Mouse (Mus musculus): ENCODE measurements around the gene Gpc5. TPM values are rescaled to one million over a fixed set of nuclear protein-coding genes. Genes with fewer than 3 reads are reported as not detected.

Gpc5 gene
- polyA plus RNA-seq, 1 experiment, result 0.06 TPM

GRCm38 (mm10) chr14:115444789-115445770, 353.1 kb downstream of the Gpc5 start:
- WGBS, result 70% methylated on average over 10 of the region's 10 CpGs
- Histone ChIP-seq H3K4me1 (ENCODE audit: control insufficient read depth, insufficient read depth, low read length) (no peaks in the 10 kb centered on the region), H3K4me3 (replicated peaks; ENCODE audit: extremely low read depth, low read depth, low read length) (no peak overlapping the region)
- TF ChIP-seq POLR2A (IDR thresholded peaks at IDR 0.05; ENCODE audit: borderline replicate concordance, extremely low read depth, low read depth, low read length) (no peak), CTCF (IDR thresholded peaks at IDR 0.05; ENCODE audit: insufficient read depth, low read length) (no peak)
- DNase-seq, result no peak

DNA sequence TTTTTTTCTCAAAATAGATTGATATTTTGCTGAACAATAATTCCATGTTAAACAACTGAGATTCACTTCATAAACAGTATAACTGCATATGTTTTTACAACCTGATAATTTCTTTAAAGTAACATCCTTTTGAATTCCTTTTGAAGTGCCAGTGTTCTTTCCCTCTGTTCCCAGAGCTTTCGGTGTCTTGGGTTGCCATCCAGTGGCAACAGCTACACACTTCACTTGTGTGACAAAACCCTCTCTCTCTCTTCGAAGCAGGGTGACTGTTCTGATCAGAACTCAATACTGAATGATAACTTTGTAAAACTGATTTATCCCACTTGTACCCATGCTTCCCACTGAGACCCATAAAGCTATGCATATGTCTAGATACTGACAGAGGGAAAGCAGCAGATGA, 358.9 kb downstream of the Gpc5 start:
- TF ChIP-seq CTCF (IDR thresholded peaks at IDR 0.05; ENCODE audit: insufficient read depth, low read length) (no peak), POLR2A (IDR thresholded peaks at IDR 0.05; ENCODE audit: borderline replicate concordance, extremely low read depth, low read depth, low read length) (no peak)
- Histone ChIP-seq H3K4me1 (ENCODE audit: control insufficient read depth, insufficient read depth, low read length) (no peaks in the 10 kb centered on the region), H3K4me3 (replicated peaks; ENCODE audit: extremely low read depth, low read depth, low read length) (no peak overlapping the region)
- 46% methylated on average over 2 of the region's 2 CpGs for WGBS
- DNase-seq, result no peak

DNA sequence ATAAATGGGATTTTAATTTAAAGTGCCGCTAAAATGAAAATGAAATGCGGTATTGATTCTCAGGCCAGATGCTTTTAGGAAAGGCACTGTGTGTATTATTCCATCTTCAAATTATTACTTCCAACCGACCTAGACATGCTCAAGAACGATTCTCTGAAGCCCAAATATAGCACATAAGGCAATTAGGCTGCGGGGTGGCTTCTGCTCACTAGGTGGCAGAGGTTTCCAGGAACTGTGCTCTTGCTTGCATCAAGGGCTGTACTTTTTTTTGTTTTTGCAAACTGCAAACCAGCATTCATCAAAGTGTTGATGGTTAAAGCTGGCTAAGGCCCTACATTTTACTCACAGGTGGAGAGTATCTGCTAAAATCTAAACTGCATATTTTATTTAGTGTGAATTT, 375.9 kb downstream of the Gpc5 start:
- H3K4me3 ChIP-seq (replicated peaks; ENCODE audit: extremely low read depth, low read depth, low read length), result no peak overlapping the region
- no peak for TF ChIP-seq CTCF (IDR thresholded peaks at IDR 0.05; ENCODE audit: insufficient read depth, low read length)
- TF ChIP-seq POLR2A (IDR thresholded peaks at IDR 0.05; ENCODE audit: borderline replicate concordance, extremely low read depth, low read depth, low read length), result no peak
- 47% methylated on average over 5 of the region's 5 CpGs for WGBS
- no peaks in the 10 kb centered on the region for H3K4me1 ChIP-seq (ENCODE audit: control insufficient read depth, insufficient read depth, low read length)
- DNase-seq, result no peak

DNA sequence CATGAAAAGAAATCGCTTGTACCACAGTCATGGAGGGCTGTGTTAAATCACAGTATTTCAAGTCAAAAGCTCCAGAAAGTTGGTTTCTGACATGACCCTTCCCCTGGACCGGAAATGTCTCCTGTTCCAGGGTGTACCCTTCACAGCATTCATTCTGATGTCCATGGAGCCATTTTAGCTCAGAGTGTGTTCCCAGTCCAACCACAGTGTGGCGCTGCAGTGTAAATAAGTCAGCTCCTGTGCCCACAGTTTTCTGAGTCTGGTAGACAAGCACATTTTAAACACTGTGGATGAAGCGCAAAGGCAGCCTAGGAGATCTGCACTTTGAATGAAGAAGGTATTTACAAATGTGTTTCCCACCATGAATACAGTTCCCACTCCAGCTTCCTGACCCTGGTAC, 383.2 kb downstream of the Gpc5 start:
- no peaks in the 10 kb centered on the region for H3K4me1 ChIP-seq (ENCODE audit: control insufficient read depth, insufficient read depth, low read length)
- TF ChIP-seq POLR2A (IDR thresholded peaks at IDR 0.05; ENCODE audit: borderline replicate concordance, extremely low read depth, low read depth, low read length), result no peak
- TF ChIP-seq CTCF (IDR thresholded peaks at IDR 0.05; ENCODE audit: insufficient read depth, low read length), result no peak
- DNase-seq, result no peak
- 46% methylated on average over 4 of the region's 4 CpGs for WGBS
- no peak overlapping the region for H3K4me3 ChIP-seq (replicated peaks; ENCODE audit: extremely low read depth, low read depth, low read length)

- Histone ChIP-seq H3K4me1 (ENCODE audit: control insufficient read depth, insufficient read depth, low read length) (no peaks in the 10 kb centered on the region), H3K4me3 (replicated peaks; ENCODE audit: extremely low read depth, low read depth, low read length) (no peak overlapping the region)
- TF ChIP-seq CTCF (IDR thresholded peaks at IDR 0.05; ENCODE audit: insufficient read depth, low read length) (no peak), POLR2A (IDR thresholded peaks at IDR 0.05; ENCODE audit: borderline replicate concordance, extremely low read depth, low read depth, low read length) (no peak)
- WGBS, result 42% methylated on average over 14 of the region's 14 CpGs
- DNase-seq, result no peak
Measured at GRCm38 (mm10) chr14:115477360-115477759, 385.3 kb downstream of the Gpc5 start.

DNA sequence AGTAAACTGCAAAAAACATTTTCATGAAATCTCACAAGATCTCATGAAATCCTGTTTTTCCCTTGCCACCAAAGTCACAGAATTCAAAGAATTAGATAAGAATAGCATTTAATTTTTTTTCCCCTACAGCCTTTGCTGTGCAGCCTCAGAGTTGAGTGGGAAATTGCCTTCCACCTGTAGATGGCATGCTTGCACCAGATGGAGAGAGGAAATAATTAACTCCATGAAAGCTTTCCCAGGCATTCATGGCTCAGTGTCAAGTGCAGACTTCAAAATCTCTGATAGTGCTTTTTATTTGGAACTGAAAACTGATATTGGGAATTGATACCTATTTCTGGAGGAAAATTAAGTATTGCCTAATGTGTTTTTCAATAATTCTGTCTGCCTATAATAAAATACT, 393.1 kb downstream of the Gpc5 start:
- TF ChIP-seq POLR2A (IDR thresholded peaks at IDR 0.05; ENCODE audit: borderline replicate concordance, extremely low read depth, low read depth, low read length) (no peak), CTCF (IDR thresholded peaks at IDR 0.05; ENCODE audit: insufficient read depth, low read length) (no peak)
- Histone ChIP-seq H3K4me3 (replicated peaks; ENCODE audit: extremely low read depth, low read depth, low read length) (no peak overlapping the region), H3K4me1 (ENCODE audit: control insufficient read depth, insufficient read depth, low read length) (no peaks in the 10 kb centered on the region)
- DNase-seq, result no peak

DNA sequence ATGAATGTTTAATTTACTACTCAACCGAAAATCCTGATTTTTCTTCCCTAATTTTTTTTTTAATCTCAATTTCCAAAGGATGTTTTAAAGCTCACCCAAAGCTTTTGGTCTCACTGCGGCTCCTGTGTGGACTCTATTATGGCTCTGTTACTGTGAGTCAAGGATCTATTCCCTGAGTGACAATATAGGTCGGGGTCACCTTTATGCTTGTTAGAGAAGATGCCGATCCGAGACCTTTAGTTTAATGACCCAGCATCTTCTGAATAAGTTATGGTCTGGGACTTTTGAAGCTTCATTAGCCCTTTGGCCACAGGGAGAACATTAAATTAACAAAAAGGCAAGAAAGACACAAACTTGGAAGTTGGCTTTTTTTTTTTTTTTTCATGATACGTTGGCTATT, 408.8 kb downstream of the Gpc5 start:
- no peak for DNase-seq
- WGBS, result 80% methylated on average over 6 of the region's 6 CpGs
- H3K4me1 ChIP-seq (ENCODE audit: control insufficient read depth, insufficient read depth, low read length), result no peaks in the 10 kb centered on the region
- TF ChIP-seq POLR2A (IDR thresholded peaks at IDR 0.05; ENCODE audit: borderline replicate concordance, extremely low read depth, low read depth, low read length) (no peak), CTCF (IDR thresholded peaks at IDR 0.05; ENCODE audit: insufficient read depth, low read length) (no peak)
- no peak overlapping the region for H3K4me3 ChIP-seq (replicated peaks; ENCODE audit: extremely low read depth, low read depth, low read length)

- DNase-seq, result no peak
- TF ChIP-seq POLR2A (IDR thresholded peaks at IDR 0.05; ENCODE audit: borderline replicate concordance, extremely low read depth, low read depth, low read length) (no peak), CTCF (IDR thresholded peaks at IDR 0.05; ENCODE audit: insufficient read depth, low read length) (no peak)
- WGBS, result 62% methylated on average over 4 of the region's 4 CpGs
- Histone ChIP-seq H3K4me3 (replicated peaks; ENCODE audit: extremely low read depth, low read depth, low read length) (no peak overlapping the region), H3K4me1 (ENCODE audit: control insufficient read depth, insufficient read depth, low read length) (no peaks in the 10 kb centered on the region)
Measured at GRCm38 (mm10) chr14:115546516-115547282, 454.7 kb downstream of the Gpc5 start.

DNA sequence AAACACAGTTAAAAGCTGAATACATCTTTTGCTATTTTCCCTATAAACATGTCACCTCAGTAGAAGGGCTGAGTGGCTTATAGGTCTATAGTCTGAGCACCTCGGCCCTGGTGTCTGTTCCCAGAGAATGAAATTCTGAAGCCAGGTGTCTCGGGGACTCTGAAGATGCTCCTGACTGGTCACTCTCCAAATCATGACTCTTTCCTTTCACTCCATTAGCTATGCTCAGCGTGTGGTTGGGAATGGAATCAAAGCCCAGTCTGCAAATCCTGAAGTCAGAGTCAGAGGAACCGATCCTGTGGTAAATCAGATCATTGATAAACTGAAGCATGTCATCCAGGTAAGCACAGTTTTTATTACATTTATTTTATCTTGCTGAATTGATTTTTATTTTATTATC, 460.0 kb downstream of the Gpc5 start:
- 69% methylated on average over 4 of the region's 4 CpGs for WGBS
- no peak overlapping the region for H3K4me3 ChIP-seq (replicated peaks; ENCODE audit: extremely low read depth, low read depth, low read length)
- no peak for DNase-seq
- no peaks in the 10 kb centered on the region for H3K4me1 ChIP-seq (ENCODE audit: control insufficient read depth, insufficient read depth, low read length)
- TF ChIP-seq POLR2A (IDR thresholded peaks at IDR 0.05; ENCODE audit: borderline replicate concordance, extremely low read depth, low read depth, low read length) (no peak), CTCF (IDR thresholded peaks at IDR 0.05; ENCODE audit: insufficient read depth, low read length) (no peak)
